Mouse (Mus musculus) cerebellum, adult 2 months (tissue): ENCODE data around the gene Galnt17. TPM values are rescaled to one million over a fixed set of nuclear protein-coding genes. Genes with fewer than 3 reads are reported as not detected.

Experiments
- DNase-seq, 2 experiments: peaks; one replicate each; pipeline ENCODE4 v3.0.0; 2021
- H3K27ac ChIP-seq: fragments of 200-500 bp; 2 replicates; pipeline ENCODE4 v1.5.1; 2012; ENCODE audit warnings: low read length, control low read depth, inconsistent platforms; ENCODE audit not compliant: insufficient read depth
- H3K27me3 ChIP-seq: fragments of 200-500 bp; 2 replicates; pipeline ENCODE4 v1.6.1; 2012; ENCODE audit warnings: inconsistent platforms, mild to moderate bottlenecking, low read length, moderate library complexity; ENCODE audit not compliant: control insufficient read depth, insufficient read depth
- H3K4me1 ChIP-seq: fragments of 200-500 bp; 2 replicates; pipeline ENCODE4 v1.6.1; 2011; ENCODE audit warnings: low read length; ENCODE audit not compliant: control insufficient read depth, insufficient read depth
- H3K4me3 ChIP-seq: fragments of 200-500 bp; replicated peaks from 2 replicates; pipeline ENCODE3; 2011; ENCODE audit warnings: mild to moderate bottlenecking, low read depth, low read length, control low read depth; ENCODE audit not compliant: insufficient read depth
- CTCF ChIP-seq: fragments of 200-500 bp; IDR thresholded peaks from 2 replicates; pipeline ENCODE4 v1.5.1; 2011; ENCODE audit warnings: low read depth, mild to moderate bottlenecking, control low read depth, low read length, moderate library complexity, borderline replicate concordance; ENCODE audit not compliant: insufficient read depth
- POLR2A ChIP-seq: fragments of 200-500 bp; IDR thresholded peaks from 2 replicates; pipeline ENCODE4 v1.6.1; 2011; ENCODE audit warnings: low read length, control low read depth, borderline replicate concordance; ENCODE audit not compliant: insufficient read depth
- WGBS: fragments of 180-500 bp; shearing (Covaris S2); methylation state at CpG from one replicate; pipeline ENCODE4 v1.1.7; 2018; 5-methylcytosine and 5-hydroxymethylcytosine counted together
- polyA plus RNA-seq: library from polyadenylated mRNA; depleted of rRNA; stranded (reverse); fragments of >200 nt; gene quantifications from 2 replicates; pipeline ENCODE4 v1.2.3, GENCODE M21; 2012

The Galnt17 gene
- polyA plus RNA-seq, 1 experiment, result 22.2 TPM

- DNase-seq, result peak; percentile 84 to 86
- H3K4me1 ChIP-seq, result peaks cover 15% of the 10 kb centered on the region
- H3K27ac ChIP-seq, result peak overlapping the region; percentile 97
- under 1% methylated on average over 64 of the region's 64 CpGs for WGBS
- H3K27me3 ChIP-seq, result no peaks in the 10 kb centered on the region
- no peak for TF ChIP-seq CTCF
- TF ChIP-seq POLR2A, result peak; percentile 39; the same call in 1 of the 2 replicates
- peak overlapping the region; percentile 88 for H3K4me3 ChIP-seq
These were observed 1.2 kb downstream of the Galnt17 start for GRCm38 (mm10) chr5:131306908-131307655.

DNA sequence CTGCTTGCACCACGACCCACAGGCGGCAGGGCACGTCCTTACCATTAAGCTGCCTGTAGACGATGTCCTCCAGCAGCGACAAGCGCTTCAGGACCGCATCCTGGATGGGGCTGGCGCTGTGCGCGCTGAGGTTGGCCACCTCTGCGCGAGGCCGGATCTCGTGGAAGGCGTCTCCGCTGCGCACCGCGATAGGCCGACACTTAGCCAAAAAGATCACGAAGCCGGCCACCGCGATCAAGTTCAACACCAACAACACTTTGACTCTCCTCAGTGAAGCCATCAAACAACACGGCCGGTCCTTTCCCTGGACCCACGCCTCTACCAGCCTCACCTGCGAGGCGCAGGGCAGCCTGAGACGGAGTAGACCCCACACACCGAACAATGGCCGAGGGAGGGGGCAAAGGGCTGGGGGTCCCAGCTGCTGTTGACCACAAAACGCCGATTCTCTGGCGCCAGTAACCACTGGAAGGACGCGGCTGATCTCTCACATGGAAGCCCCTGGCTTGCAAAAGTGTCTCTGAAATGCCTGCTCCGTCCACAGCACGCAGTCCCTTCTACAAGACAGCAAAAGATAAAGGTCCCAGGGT is 1.9 kb downstream of the Galnt17 start:
- peak overlapping the region; percentile 97; the same call in 1 of the 2 replicates for H3K27ac ChIP-seq
- DNase-seq, result peak; percentile 53 to 62

GRCm38 (mm10) chr5:131305223-131305622 is 3.1 kb downstream of the Galnt17 start:
- Histone ChIP-seq H3K27ac (no peak overlapping the region), H3K27me3 (no peaks in the 10 kb centered on the region), H3K4me3 (peak overlapping the region; percentile 88), H3K4me1 (peaks cover 22% of the 10 kb centered on the region)
- no peak for DNase-seq
- TF ChIP-seq CTCF, result no peak
- no peak for TF ChIP-seq POLR2A
- WGBS, result 42% methylated on average over 5 of the region's 5 CpGs

More for the DNA sequence above, 1.9 kb downstream of the Galnt17 start:
- whole genome bisulfite sequencing, result under 1% methylated on average over 39 of the region's 39 CpGs
- no peaks in the 10 kb centered on the region for H3K27me3 ChIP-seq
- TF ChIP-seq POLR2A, result no peak
- TF ChIP-seq CTCF, result no peak
- peak overlapping the region; percentile 88 for H3K4me3 ChIP-seq
- H3K4me1 ChIP-seq, result peaks cover 18% of the 10 kb centered on the region

DNA sequence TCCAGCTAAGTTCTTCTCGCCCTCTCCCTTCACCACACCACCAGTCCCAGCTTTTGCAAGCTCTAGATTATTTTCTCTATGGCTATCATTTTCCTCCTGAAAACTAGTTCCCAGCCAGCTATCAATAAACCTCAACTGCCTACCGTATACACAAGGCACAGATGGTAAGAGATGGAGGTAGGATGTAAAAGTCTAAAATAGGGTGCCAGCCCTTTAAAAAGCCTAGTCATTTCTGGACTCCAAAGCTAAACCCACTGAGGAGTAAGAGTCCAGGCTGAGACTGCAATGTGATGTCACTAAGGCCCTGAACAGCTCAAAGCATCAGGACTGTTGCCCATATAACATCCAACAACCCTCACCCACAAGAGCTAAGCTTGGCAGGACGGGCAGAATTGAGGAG is 6.8 kb downstream of the Galnt17 start:
- Histone ChIP-seq H3K4me3 (no peak overlapping the region), H3K4me1 (peaks cover 22% of the 10 kb centered on the region), H3K27me3 (no peaks in the 10 kb centered on the region), H3K27ac (no peak overlapping the region)
- no peak for TF ChIP-seq CTCF
- TF ChIP-seq POLR2A, result no peak
- WGBS, result 78% methylated on average over 3 of the region's 3 CpGs
- DNase-seq, result no peak

DNA sequence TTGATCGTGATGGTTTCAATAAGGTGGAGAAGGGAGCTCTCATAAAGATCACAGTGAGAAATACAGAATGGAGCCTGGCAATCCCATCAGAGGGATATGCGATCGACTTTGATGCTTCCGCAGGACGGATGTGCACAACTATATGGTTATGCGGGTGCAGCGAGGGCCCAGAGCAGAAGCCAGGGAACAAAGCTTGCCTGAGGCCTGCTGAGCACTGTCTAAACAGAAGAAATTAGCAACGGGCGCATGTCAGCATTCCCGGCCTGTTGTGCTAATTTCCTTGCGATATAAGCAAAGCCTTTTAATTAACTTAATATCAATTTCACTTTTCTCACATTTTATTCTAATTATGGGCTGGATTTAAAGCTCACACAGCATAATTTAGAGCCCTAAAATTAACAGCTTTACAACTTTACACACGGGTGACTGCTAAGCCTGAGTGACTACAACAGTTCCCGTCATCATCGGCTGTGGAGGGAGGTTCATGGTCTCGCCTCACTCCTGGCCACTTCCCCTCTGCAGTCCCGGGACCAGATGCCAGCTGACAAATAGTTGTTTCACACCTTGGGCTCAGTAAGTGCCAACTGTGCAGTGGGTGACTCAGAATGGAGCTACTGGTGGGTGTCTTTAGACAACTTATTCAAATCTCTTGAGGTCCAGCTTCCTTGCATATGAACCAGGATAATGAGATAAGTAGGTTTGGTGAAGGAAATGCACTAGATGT is 14.4 kb downstream of the Galnt17 start:
- no peak for DNase-seq
- Histone ChIP-seq H3K27ac (no peak overlapping the region), H3K4me1 (no peaks in the 10 kb centered on the region; the same call in 1 of the 2 replicates), H3K4me3 (no peak overlapping the region), H3K27me3 (no peaks in the 10 kb centered on the region)
- 80% methylated on average over 16 of the region's 16 CpGs for WGBS
- TF ChIP-seq CTCF (no peak), POLR2A (no peak)

DNA sequence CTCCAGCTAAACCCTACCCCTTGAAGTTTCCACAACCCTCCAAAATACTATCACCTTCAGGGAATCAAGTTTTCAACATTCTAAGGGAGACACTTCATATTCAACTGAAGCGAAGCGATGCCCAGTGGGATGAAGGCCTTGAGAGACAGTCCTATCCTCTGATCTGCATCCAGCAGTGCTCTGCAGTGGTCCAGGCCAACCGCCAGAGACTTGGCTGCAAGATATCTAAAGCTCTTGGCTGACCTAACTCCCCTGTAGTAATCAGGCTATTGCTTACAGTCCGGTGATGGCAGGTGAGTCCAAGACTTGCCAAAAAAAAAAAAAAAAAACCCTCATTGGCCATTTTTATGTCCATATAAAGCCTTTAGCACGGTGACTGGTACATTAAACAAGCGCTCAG is 21.2 kb downstream of the Galnt17 start:
- no peaks in the 10 kb centered on the region for H3K27me3 ChIP-seq
- no peak overlapping the region for H3K27ac ChIP-seq
- no peak overlapping the region for H3K4me3 ChIP-seq
- WGBS, result 26% methylated on average over 6 of the region's 6 CpGs
- no peak for TF ChIP-seq CTCF
- TF ChIP-seq POLR2A, result no peak
- H3K4me1 ChIP-seq, result peaks cover 8% of the 10 kb centered on the region
- DNase-seq, result peak; percentile 48 to 63

- Histone ChIP-seq H3K4me3 (no peak overlapping the region), H3K4me1 (peaks cover 8% of the 10 kb centered on the region), H3K27ac (no peak overlapping the region), H3K27me3 (no peaks in the 10 kb centered on the region)
- no peak for TF ChIP-seq POLR2A
- TF ChIP-seq CTCF, result no peak
- 92% methylated on average over 2 of the region's 2 CpGs for WGBS
- DNase-seq, result no peak
These were observed 21.6 kb downstream of the Galnt17 start for GRCm38 (mm10) chr5:131286680-131287079.
